Mouse (Mus musculus) c-Kit-positive CD71-negative TER-119-negative erythroid progenitor cells, embryonic 14.5 days (primary cell): ENCODE measurements around the gene Lmntd1.

Source experiments
- DNase-seq: peaks from one replicate; pipeline ENCODE4 v3.0.0-alpha.2; 2013; ENCODE audit warnings: low read depth

Lmntd1 gene

GRCm38 (mm10) chr6:145432711-145433708, 181.1 kb downstream of the Lmntd1 start:
- DNase-seq: no peak

GRCm38 (mm10) chr6:145431747-145432146, 182.4 kb downstream of the Lmntd1 start:
- DNase-seq: no peak

GRCm38 (mm10) chr6:145427411-145427810, 186.7 kb downstream of the Lmntd1 start:
- no peak for DNase-seq

GRCm38 (mm10) chr6:145426501-145426900, 187.6 kb downstream of the Lmntd1 start:
- no peak for DNase-seq

- DNase-seq: no peak
These were observed 190.0 kb downstream of the Lmntd1 start for GRCm38 (mm10) chr6:145424156-145424555.

GRCm38 (mm10) chr6:145423484-145423883, 190.6 kb downstream of the Lmntd1 start:
- DNase-seq: no peak

GRCm38 (mm10) chr6:145421666-145422065, 192.5 kb downstream of the Lmntd1 start:
- DNase-seq: no peak

GRCm38 (mm10) chr6:145420407-145420806, 193.7 kb downstream of the Lmntd1 start:
- no peak for DNase-seq

- DNase-seq: no peak
These were observed 195.3 kb downstream of the Lmntd1 start for GRCm38 (mm10) chr6:145418856-145419255.

- no peak for DNase-seq
These were observed 196.2 kb downstream of the Lmntd1 start for GRCm38 (mm10) chr6:145417720-145418440.

- peak; percentile 41 for DNase-seq
These were observed 197.0 kb downstream of the Lmntd1 start for GRCm38 (mm10) chr6:145417014-145417719.

- DNase-seq: no peak
These were observed 209.6 kb downstream of the Lmntd1 start for GRCm38 (mm10) chr6:145404369-145405051.

GRCm38 (mm10) chr6:145401140-145401539, 213.0 kb downstream of the Lmntd1 start:
- DNase-seq: no peak

GRCm38 (mm10) chr6:145397881-145398280, 216.2 kb downstream of the Lmntd1 start:
- no peak for DNase-seq

GRCm38 (mm10) chr6:145396534-145396933, 217.6 kb downstream of the Lmntd1 start:
- DNase-seq: no peak

- no peak for DNase-seq
These were observed 223.7 kb downstream of the Lmntd1 start for GRCm38 (mm10) chr6:145390421-145390820.

GRCm38 (mm10) chr6:145389904-145390303, 224.2 kb downstream of the Lmntd1 start:
- no peak for DNase-seq

GRCm38 (mm10) chr6:145387378-145387777, 226.7 kb downstream of the Lmntd1 start:
- DNase-seq: no peak

- no peak for DNase-seq
These were observed 231.3 kb downstream of the Lmntd1 start for GRCm38 (mm10) chr6:145382586-145383380.

GRCm38 (mm10) chr6:145380961-145381360, 233.2 kb downstream of the Lmntd1 start:
- no peak for DNase-seq

- DNase-seq: no peak
These were observed 234.9 kb downstream of the Lmntd1 start for GRCm38 (mm10) chr6:145379175-145379574.
